Mouse (Mus musculus) frontal cortex, postnatal 25 days (tissue): ENCODE data around the gene Fam131b.

Experiments used
- DNase-seq, 2 experiments: peaks; one replicate each; pipeline ENCODE4 v3.0.0; 2022; ENCODE audit warnings: low spot score in 2 of 2

Fam131b gene

DNA sequence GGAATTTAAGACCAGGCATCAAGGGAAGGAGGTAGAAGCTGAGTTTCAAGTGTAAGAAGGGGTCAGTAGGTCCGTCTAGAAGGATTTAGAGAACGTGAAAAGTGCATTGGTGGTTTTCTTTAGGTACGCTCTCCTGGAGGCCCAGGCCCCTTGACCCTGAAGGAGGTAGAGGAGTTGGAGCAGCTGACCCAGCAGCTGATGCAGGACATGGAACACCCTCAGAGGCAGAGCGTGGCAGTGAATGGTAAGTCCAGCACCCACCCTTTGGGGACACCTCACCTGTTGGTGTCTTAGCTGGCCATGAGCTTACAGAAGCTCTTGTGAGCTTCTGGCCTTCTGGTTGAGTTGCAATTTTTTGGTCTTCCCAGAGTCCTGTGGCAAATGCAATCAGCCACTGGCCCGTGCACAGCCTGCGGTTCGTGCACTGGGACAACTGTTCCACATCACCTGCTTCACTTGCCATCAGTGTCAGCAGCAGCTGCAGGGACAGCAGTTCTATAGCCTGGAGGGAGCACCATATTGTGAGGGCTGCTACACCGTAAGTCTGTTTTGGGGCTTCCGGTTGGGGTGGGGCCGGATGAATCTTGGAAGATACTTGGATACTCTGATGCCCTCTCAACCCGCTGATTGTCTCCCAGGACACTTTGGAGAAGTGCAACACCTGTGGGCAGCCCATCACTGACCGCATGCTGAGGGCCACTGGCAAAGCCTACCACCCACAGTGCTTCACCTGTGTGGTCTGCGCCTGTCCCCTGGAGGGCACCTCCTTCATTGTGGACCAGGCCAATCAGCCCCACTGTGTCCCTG, 31.6 kb upstream of the Fam131b start:
- DNase-seq, result no peak

DNA sequence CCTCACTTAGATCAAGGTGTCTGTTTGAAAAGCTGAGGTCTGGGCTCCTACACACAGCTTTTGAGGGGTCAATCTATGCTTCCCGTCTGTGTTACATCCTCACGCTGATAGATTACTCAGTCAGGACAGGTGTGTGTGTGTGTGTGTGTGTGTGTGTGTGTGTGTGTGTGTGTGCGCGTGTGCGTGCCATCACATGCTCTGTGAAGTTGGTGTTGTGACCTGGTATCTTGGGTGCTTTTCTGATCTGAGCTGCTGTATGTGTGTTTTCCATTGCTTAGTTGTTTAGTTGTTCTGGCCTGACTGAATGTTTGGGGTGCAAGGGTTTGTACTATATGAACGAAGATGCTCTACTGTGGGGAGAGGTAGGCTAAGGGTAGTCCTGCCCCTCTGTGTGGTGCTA, 30.9 kb upstream of the Fam131b start:
- DNase-seq, result no peak

DNA sequence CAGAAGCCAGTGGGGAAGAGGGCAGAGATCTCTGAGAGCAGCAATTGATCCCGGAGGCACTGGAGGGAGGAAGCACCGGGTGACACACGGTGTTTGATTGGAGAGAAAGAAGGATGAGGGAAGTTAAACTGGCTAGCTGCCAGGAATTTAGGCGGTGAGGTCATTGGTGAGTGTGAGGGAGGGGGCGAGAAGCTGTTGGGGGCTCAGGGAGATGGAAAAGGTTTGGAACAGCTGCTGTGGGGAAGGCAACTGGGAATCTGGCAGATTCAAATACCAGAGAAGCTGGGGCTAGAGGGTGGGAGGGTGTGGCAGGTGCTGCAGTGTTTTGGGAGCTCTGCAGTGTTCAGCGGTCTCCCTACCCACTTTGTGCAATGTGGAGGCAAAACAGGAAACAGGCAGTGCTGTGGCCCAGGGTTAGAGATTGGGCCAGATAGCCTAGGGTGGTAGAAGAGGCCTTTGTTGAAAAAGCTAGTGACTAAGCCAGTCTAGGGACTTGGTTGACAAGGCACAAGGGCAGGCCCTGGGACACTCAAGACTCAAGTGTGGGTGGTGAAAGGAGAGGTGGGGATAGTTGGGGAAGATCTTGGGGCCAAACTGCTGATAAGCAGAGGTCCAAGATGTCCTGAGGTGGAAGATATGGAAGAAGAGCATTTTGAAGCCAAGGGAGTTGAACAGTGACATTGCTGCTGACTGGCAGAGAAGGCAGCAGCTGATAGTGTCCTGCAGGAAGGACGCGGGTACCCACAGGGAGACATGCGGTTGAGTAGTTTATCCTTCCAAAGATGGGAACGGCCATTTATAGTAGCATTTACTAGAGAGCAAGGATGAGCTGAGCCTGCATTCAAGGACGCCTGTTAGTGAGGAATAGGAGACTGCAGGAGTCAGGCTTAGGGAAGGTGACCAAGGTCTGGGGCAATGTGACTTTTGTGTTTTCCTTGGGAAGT, 29.9 kb upstream of the Fam131b start:
- DNase-seq, result no peak

DNA sequence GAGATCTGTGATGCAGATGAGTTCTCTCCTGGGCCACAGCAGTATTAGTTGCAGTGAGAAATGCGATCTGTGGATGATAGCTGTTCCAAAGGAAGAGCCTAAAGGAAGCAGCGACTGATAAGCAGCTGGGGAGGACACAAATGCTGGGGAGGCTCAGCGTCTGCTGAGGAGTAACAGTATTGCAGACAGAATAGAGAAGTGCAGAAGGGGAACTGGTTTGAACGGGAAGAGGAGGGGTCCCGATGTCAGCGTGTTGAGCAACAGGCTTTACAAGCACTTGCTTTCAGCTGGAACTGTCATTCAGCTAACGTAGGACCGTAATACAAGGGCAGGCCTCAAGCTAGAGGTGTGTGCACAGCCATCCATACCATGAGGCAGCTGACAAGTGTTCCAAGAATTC, 28.7 kb upstream of the Fam131b start:
- no peak for DNase-seq

DNA sequence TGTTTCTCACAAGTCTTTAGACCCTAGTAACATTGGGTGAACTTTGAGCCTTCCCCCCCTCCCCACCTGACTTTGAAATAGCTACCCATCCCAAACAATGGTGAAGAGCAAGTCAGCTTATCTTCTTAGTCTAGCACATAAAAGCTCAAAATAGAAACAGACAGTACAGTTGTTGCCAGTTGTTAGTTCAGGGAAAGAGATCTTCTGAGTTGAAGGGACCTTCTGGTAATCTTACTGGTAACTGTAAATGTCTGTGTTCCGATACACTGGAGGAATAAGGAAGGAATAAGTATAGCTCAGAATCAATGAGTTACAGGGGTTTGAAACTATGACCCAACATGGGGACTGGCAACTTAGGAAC, 28.0 kb upstream of the Fam131b start:
- no peak for DNase-seq

DNA sequence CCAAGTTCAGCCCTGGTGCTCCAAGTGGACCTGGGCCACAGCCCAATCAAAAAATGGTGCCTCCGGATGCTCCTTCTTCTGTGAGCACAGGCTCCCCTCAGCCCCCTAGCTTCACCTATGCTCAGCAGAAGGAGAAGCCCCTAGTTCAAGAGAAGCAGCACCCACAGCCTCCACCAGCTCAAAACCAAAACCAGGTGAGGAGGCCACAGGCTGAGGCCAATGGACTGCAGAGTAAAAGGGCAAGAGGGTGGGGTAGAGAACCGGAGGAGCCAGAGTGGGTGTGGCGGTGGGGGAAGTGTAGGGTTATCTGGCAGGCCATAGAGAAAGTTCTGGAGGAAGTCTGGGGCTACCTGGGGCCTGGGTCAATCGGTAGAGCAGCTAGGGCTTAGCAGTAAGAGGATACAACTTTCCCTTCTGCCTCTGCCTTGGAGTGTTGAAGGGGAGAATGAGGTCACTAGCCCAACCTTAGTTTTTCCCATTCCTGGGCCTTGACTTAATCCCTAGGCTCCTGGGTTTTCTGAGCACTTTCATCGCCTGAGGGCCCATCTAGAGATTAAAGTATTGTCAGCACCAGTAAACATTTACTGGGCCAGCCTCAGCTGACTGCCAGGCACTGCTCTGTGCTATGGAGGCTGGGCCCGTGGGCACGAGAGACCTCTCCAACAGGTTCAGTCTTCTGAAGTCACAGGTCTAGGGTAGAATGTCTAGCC, 27.5 kb upstream of the Fam131b start:
- no peak for DNase-seq

DNA sequence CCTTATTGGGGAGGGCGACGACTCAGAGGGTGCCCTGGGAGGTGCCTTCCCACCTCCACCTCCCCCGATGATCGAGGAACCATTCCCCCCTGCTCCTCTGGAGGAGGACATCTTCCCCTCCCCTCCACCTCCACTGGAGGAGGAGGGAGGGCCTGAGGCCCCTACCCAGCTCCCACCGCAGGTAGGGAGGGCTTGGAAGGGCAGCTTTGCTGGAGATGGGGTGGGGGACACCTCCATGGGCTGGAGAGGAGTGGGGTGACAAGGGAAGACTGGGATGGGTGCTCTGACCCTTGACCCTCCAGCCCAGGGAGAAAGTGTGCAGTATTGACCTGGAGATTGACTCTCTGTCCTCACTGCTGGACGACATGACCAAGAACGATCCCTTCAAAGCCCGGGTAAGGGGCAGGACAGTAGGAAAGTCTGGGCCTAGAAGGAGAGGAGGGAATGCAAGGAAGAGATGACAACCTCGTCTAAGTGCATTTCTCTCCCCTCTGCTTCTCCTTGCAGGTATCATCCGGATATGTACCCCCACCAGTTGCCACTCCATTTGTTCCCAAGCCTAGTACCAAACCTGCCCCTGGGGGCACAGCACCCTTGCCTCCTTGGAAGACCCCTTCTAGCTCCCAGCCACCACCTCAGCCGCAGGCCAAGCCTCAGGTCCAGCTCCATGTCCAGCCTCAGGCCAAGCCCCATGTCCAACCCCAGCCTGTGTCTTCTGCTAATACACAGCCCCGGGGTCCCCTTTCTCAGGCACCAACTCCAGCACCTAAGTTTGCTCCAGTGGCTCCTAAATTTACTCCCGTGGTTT, 26.7 kb upstream of the Fam131b start:
- no peak for DNase-seq

DNA sequence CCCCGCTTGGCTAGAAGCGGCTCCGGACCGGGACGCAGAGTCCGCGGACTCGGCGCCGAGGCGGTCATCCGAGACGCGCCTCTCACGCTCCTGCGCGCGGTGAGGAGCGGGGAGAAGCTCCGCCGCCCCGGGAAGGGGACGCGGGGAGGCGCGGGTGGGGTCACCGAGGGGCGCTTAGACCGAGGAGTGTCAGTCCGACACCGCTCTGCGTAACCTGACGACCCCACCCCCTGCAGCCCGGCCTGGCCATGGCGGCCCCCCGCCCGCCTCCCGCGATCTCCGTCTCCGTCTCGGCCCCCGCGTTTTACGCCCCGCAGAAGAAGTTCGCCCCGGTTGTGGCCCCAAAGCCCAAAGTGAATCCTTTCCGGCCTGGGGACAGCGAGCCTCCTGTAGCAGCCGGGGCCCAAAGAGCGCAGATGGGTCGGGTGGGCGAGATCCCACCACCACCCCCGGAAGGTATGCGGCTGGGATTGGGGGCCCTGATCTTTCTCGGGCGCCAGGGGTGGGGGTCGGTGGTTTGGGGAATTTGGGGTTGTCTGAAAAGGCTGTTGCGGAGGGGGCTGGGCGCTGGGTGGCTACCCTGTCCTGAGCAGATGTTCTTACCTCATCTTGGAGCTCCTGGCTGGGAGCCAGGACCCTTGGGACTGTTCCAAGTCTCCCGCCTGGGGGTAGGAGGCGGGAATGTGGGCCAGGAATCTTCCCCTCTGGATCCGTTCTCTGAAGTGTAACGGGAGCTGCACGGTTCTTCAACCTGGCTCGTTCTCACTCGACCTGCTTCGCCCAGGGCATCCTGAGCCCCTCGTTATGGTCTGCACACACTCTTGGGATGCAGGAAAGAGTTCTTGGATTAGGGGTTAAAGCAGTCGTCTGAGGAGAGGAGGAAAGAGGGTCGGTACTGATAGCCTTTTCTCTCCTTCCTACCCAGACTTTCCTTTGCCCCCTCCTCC, 25.9 kb upstream of the Fam131b start:
- DNase-seq, result peak; percentile 58 to 62

DNA sequence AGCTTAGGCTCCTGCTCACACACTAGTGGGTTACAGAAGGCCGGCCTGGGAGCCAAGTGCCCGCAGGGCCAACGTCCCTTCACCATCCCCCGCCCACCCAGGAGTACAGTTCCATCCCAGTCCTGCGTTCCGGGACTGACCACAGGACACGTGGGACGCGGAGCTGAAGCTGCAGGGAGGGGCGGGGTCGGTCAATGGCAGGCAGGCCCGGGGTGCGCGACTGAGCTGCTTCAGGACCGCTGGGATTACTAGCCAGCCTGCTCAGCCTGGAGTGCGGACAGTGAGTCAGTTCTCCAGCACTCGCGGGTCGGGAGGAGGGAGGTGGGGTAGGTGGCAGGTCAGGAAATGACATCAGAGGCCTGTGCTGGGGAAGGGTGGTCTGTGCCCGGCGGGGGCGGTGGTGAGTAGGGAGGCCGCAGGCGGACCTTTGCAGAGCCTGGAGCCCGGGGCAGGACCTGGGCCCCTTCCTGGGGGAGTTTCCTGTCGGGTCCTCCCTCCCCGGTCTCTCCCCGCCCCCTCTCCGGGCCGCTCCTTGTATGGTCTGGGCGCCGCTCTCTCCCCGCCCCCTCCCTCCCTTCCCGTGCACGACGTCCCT, 25.1 kb upstream of the Fam131b start, which contains the start of gene Zyx:
Zyx (plus strand) TSS at position 205 of the 595 bp plus-strand sequence.
- peak; percentile 54 to 74 for DNase-seq

DNA sequence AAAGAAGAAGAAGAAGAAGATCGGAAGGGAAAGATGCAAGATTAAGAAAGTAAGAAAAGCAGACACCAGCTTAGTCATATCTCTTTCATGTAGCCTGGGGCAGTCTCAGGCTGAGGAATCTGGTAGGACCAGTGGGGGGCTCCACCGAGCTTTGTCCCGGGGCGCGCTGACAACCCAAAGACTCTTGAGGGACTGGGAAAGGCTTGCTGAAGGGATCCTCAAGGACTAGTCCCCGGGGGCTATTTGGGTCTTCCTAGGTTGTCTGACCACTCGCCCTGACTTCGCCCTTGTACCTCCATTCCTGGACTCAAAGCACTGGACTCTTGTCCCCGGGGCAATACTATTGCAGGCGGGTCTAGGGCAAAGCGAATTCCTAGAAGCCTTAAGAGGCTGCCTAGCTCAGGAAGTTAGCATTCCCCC, 24.6 kb upstream of the Fam131b start:
- peak; percentile 64 for DNase-seq

DNA sequence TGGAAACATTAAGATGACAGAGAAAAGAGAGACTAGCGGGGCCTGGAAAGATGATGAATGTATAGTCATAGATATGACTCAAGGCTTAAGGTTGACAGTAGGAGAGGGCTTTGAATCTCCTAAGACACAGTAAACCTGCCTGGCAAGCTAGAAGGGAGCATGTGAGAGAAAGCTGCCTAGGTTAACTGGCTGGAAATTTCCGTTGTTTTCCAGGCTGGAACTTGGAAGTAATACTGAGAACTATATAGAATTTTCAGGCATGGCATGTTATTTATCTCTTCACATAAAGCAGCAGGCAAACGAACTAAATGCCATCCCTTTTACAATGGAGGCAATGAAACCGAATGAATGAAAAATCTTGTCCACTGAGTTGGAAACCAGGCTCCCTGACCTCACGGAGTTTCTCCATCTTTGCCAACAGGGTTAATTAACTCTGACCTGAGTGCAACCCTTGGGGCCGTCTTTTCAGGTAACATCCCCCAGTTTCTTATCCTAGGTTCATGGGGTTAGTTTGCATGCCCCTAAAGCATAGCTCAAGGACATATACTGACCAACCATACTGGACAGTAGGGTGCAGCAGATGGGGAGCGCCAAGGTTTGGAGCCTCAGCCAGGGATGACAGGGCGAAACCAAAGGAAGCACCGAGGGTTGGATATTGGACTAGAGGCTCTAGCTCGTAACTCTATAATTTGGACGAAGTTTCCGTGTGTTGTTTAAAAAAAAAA, 24.0 kb upstream of the Fam131b start:
- DNase-seq, result no peak

DNA sequence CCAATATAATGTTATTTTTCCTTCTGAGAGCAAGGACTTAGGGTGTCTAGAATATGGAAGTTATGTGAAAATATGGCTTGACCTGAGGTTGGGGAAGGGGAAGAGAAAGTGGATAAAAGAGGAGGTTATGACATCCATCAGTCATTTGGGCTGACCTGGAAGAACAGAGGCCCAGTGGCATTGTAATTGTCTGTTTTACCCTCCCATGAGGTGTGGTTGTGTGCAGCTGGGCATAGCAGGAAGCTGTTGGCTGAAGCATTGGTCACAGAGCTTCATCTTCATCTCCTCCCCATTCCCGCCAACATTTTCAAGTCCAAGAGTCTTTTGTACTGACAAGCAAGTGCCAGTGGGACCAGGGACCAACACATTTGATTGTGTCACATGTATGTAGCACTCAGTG, 19.8 kb upstream of the Fam131b start:
- no peak for DNase-seq

DNA sequence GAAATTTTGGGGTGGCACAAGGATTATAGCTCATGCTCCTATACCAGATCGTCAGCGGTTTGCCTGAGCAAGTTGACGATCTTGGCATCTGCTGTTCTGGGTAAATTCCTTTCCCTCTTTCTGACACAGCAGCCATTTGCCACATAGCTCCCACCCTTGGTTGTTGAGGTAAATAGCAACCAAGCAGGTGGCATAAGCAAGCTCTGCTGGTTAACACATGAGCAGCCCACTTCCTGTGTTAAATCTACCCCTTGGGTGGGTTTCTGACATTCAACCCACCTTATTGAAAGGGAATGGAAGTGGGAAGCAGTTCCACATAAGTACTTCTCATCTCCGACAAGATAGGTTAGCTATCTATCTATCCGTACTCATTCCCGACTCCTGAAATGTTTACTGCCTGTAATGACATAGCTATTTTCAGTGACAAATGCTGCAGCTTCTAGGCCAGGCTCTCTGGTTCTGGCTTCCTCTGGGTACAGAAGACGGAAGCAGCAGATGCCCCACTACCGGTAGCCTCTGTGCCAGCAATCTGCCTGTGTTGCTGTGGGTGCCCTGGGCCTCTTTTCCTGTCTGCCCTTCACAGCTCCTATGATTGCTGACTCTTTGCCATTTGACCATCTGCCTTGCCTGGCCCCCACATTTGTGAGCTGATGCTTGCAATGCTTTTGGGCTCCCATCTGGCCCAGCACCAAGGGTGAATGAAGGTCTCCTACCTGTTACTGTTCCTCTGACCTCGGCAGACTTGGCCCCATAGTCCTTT, 19.1 kb upstream of the Fam131b start:
- no peak for DNase-seq

DNA sequence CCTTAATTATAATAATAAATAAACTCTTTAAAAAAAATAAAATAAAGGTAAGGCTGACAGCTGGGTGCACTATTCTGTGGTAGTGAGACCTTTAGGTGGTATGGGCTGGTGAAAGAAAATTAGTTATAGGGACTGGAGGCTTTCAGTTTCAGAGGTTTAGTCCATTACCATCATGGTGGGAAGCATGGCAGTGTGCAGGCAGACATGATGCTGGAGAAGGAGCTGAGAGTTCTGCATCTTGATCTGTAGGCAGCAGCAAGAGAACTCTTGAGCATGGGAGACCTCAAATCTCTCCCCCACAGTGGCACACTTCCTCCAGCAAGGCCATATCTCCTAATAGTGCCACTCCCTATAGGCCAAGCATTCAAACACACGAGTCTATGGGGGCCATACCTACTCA, 17.7 kb upstream of the Fam131b start:
- DNase-seq, result no peak

DNA sequence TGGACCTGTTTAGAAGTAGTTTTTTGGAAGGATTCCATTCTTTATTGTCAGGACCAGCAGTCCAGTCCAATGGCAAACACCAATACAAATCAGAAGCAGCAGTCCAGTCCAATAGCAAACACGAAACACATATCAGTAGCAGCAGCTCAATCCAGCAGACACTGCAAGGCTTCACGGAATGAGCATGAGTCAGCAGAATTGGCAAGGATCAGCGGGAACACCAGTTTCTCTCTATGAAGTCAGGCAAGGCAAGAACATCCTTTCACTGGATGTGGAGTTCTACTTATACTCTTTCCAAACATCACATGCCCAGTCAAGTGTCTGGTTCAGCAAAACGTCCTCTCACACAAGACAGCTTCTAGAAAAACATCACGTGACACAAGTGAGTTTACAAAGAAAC, 15.5 kb upstream of the Fam131b start:
- DNase-seq, result no peak

DNA sequence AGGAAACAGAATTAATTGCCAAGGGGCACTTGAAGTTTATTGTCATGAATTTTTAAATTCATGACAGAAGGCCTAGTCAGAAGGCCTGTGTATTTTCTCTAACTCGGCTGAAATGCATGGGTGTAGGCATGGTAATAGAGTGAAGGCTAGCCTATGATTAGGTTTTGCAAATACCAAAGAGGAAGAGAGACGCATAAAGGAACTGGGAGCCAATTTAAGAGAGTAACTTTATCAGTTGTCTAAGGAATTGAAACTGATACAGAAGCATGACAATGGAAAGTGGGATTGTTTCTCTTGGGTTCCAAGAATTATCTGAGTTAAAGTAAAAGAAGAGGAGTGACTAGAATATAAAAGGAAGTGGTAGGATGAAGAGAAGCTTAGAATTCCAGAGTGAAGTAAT, 14.7 kb upstream of the Fam131b start:
- DNase-seq, result no peak

DNA sequence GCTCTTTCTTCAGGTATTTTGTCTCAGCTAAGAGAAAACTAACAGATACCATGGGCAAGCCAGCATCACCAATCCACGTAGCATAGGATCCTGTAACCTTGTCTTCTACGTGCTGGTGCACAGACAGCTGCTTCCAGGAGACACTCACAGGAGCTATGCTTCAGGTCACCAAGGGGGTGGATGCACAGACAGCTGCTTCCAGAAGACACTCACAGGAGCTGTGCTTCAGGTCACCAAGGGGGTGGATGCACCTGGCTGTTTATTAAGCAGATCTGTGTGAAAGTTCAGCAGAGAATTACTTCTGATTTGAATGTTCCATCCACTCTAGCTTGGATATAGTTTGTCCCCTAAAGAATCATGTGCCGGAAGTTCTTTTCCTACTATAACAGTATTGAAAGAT, 6.5 kb upstream of the Fam131b start:
- DNase-seq, result no peak

DNA sequence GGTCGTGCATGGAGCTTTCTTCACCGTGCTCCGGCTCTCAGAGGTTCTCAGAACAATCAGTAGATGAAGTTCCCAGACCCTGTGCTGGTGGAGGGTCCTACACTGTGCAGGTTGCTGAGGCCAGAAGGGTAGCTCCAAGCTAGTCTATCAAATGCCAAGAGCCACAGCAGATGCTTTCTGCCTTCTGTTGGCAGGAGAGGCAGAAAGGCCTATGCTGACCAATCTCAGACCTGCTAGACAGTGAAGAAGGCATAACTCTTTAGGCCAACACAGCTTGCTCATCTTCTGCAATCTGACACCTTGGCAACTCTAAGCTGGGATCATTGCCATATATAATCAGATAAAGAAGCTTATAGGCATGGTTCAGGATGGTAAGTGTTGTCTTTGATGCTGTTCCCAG, 5.8 kb upstream of the Fam131b start:
- no peak for DNase-seq
